Mouse (Mus musculus): ENCODE results near the gene Zfp839. TPM values are rescaled to one million over a fixed set of nuclear protein-coding genes. Genes with fewer than 3 reads are reported as not detected.

The Zfp839 gene
- 10 to 100 TPM; 12.3 to 15.4 (median 14.8) TPM for total RNA-seq (2022)

GRCm38 (mm10) chr12:110850010-110850928, at the start of gene Zfp839:
TSS of gene Zfp839 (plus strand) at chr12:110850253.
- DNase-seq (ENCODE audit: low spot score in 2 of 2), result peak; percentile 77 to 84

DNA sequence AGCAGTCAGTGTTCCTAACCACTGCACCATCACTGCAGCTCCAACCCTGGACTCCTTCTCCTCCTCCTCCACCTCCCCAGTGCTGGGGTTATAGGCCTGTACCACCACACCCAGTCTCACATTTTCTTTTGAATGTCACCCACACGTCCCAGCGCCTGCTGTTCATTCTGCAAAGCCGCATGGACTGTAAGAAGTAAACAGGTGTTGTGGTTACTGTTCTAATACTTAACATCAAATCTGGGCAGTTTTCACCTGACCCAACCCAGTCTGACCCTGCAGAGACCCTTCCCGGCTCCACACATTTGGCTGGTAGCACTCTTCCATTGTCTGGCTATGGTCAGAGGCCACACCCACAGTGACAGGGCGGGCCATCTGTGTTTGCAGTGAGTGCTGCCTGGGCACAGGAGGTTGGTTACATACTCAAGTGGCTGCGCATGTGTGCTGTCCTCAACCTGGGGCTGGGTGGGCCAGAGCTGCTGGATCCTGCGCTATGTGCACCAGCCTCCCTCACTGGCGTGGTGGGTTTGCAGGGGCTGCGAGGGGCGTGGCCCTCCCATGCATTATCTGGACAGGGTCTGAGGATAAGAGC, 48.1 kb upstream of the Zfp839 start:
- no peak for DNase-seq (ENCODE audit: low spot score in 2 of 2)

DNA sequence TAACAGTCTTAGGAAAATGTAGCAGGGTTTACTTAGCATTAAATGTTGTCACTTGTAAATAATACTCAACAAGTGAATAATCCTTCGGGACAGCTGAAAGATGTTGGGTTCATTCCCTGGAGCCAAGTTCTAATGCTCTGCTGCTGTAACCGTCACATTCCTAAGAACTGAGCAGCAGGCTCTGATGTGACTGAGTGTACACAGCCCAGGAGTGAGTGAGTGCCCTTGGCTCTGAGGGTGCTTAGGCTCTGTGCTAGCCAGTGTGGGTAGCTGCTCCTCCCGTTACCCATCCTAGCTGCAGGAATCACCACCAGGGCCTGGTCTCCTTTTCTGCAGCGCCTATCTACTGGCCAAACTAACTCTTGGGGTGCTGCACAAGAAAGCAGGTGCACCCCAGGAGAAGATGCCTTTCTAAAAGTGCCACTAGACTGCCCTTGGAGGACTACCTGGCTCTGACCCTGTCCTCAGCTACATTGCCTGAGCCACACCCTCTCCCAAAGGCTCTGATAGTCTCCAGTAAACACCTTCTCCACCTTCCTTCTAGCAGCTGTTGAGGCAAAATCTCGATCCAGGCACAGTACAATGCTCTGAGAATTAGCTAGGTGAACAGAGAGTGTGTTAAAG, 47.3 kb upstream of the Zfp839 start:
- no peak for DNase-seq (ENCODE audit: low spot score in 2 of 2)

- no peak for DNase-seq (ENCODE audit: low spot score in 2 of 2)
Observed at GRCm38 (mm10) chr12:110804261-110804660, 45.8 kb upstream of the Zfp839 start.

- DNase-seq (ENCODE audit: low spot score in 2 of 2), result no peak
Observed at GRCm38 (mm10) chr12:110806301-110806970, 43.6 kb upstream of the Zfp839 start.

DNA sequence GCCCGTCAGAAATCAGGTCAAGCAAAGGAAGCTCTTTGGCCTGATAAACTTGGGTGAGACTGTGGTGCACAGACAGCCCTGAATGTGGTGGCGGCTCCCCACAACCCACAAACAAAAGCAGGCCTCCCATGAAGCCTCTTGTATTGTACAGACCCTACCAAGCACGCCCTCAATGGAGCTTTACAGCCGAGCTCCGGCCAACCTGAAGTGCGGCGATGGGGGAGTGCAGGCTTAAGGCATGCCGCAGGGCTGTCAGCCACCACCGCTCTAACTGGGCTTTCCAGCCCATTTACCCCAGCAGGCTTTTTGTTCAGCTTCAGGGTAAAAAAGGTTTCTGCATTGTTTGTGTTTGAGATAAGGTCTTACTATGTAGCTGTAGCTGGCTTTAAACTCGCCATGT, 41.6 kb upstream of the Zfp839 start:
- DNase-seq (ENCODE audit: low spot score in 2 of 2), result no peak

DNA sequence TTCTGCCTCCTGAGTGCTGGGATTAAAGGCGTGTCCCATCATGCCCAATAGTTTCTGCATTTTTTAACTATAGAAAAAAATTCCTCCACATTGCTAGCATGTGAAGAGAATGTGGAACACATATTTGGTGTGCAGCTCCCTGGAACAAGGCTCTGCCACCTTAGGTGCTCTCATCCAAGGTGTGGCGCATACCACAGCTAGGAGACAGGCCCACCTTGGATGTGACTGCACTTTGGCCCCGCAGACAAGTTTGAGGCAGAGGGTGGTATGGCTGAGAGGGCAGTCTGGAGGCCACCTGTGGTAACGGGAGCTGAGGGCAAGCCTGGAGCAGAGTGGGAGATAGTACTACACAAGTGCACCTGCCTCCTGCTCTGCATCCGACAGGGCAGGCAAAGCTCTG, 41.2 kb upstream of the Zfp839 start:
- no peak for DNase-seq (ENCODE audit: low spot score in 2 of 2)

DNA sequence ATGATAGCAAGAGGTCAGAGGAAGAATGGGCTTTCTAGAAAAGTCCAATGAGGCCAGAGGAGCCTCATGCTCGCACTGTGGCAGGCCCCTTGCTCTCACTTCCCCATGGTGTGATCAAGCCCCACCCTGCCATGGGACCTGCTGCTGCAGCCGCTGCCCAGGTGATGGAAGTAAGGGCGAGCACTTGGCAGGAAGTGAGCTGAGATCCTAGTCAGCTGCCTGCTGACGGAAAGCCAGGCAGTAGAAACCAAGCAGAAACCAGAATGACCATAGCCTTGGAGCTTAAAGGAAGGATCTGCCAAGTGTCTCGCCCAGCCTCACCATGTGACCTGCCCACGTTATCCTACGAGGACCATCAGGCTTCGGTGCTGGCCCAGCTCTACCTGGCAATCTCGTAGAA, 36.9 kb upstream of the Zfp839 start:
- DNase-seq (ENCODE audit: low spot score in 2 of 2), result no peak

DNA sequence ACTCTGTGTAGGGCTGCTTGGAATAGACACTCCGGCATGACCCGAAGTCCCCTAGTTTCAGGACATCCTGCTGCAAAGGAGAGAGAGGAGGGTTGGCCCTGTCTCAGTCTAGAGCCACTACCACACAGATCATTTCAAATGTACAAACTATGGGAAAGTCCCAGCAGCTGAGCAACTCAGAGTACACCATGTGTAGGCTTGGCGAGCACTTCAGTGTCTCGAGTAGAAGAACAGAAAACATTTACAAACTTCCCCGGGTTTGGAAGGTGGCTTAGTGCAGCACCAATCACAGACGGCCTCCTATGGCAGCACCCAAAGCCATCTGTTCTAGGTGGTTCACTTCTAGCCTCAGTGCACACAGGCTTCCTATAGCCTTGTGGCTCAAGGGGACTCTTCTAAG, 36.4 kb upstream of the Zfp839 start:
- DNase-seq (ENCODE audit: low spot score in 2 of 2), result no peak

GRCm38 (mm10) chr12:110814924-110815323, 35.1 kb upstream of the Zfp839 start:
- no peak for DNase-seq (ENCODE audit: low spot score in 2 of 2)

DNA sequence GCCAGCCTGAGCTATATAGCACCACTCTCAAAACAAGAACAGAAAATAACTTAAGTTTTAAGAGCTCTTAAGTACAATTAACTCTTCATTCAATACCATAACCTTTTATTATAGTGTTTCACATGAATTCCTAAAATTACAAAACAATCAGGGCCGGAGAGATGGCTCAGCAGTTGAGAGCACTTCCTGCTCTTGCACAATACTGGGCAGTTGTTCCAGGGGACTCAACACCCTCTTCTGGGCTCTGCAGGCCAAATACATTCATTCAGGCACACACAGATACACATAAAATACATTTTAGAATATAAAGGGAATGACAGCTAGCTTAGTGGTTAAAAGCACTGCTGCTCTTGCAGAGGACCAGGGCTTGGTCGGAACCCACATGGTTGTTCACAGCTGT, 33.2 kb upstream of the Zfp839 start:
- DNase-seq (ENCODE audit: low spot score in 2 of 2), result no peak

GRCm38 (mm10) chr12:110819367-110819766, 30.7 kb upstream of the Zfp839 start:
- DNase-seq (ENCODE audit: low spot score in 2 of 2), result no peak

DNA sequence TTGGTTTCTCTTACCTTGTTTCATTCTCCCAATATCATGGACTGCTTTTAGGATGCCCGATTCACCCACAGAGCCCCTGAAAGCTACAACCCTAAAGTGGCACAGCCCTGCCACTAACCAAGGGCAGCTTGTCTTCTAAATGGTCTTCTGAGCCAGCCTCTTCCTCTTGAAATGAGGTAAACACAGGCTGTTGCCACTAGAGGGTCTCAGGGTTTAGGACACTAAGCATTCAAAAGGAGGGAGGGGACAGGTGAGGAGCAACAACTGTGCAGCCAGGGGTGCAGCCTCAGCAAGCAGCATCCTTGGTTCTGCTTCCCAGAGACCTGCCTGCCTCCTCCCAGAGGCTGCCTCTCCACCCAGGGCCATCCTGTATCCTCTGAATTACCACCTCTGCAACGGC, 28.3 kb upstream of the Zfp839 start:
- DNase-seq (ENCODE audit: low spot score in 2 of 2), result no peak

- no peak for DNase-seq (ENCODE audit: low spot score in 2 of 2)
Observed at GRCm38 (mm10) chr12:110822366-110822765, 27.7 kb upstream of the Zfp839 start.

DNA sequence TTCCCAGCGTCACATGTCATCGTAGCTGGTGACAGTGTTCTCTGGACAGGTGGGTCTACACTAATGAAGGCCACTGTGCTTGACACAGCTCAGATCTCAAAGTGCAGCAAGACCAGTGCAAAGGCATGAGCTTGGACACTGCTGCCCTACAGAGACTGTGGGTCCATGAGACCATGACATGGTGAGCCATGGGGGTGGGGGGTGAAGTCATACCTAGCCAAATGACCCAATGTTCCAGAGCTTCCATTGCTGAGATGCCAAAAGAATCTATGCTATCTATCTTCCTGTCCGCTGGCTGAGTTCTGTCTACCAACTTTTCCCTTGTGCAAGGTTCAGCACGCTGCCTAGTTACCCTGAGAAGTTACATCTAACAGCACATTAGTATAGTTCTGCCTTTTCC, 21.1 kb upstream of the Zfp839 start:
- no peak for DNase-seq (ENCODE audit: low spot score in 2 of 2)

GRCm38 (mm10) chr12:110830293-110831024, 19.6 kb upstream of the Zfp839 start:
- DNase-seq (ENCODE audit: low spot score in 2 of 2), result no peak

DNA sequence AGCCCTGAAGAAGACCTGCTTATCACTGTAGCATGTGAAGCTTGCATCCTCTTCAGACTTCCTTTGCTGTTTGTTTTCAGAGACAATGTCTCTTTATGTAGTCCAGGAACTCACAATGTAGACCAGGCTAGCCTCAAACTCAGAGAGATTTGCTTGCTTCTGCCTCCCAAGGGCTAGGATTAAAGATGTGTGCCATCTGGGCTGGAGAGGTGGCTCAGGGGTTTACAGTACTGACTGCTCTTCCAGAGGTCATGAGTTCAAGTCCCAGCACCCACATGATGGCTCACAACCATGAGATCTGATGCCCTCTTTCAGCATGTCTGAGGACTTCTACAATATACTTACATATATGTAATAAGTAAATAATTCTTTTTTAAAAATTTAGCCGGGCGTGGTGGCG, 14.9 kb upstream of the Zfp839 start:
- DNase-seq (ENCODE audit: low spot score in 2 of 2), result no peak

- DNase-seq (ENCODE audit: low spot score in 2 of 2), result no peak
Observed at GRCm38 (mm10) chr12:110836729-110837128, 13.3 kb upstream of the Zfp839 start.

DNA sequence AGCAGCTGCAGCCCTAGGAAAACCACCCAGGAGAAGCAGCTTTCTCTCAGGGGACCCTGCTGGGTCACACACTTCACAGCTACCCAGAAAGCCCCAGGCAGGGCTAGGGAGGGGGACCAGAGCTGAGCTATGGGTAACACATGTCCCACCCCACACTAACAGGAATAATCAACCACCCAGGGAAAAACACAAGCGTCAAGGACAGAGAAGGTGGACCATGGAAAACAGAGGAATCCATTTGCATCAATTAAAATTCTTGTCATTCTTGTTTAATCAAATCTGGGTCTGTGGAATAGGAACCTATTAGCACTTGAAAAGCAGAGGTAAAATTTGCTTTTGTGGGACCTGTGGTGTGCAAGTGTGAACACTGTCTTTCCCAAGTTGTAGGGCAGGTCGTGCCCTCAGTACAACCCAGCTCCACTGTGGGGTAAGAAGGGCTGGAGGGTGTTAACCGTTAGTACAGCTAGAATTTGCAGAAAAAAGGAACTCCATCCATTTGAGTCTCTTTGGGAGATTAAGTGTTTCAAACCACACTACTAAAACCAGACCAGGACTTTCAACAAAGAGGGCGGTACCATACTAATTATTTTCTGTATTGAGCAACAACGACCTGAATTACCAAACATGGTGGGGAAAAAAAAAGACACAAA, 12.7 kb upstream of the Zfp839 start:
- no peak for DNase-seq (ENCODE audit: low spot score in 2 of 2)

DNA sequence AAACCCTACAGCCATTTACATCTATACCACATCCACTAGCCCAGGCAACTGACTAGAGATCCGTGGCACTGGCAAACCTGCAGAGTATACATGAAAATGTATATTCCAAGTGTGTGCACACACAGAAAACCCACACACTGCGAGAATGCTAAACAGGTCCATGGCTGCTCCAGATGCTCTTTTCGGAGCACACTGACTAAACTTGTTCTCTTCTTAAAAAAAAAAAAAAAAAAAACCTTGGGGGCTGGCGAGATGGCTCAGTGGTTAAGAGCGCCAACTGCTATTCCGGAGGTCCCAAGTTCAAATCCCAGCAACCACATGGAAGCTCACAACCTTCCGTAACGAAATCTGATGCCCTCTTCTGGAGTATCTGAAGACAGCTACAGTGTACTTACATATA, 12.2 kb upstream of the Zfp839 start:
- no peak for DNase-seq (ENCODE audit: low spot score in 2 of 2)

All from layer of hippocampus, adult 8-10 months (tissue).